Mouse (Mus musculus) spleen, postnatal 10 days (tissue): ENCODE results near the gene Fam20c.

Experiments
- DNase-seq, 2 experiments: peaks; one replicate each; pipeline ENCODE4 v3.0.0; 2021 to 2022; ENCODE audit warnings: low spot score in 2 of 2

Gene Fam20c

DNA sequence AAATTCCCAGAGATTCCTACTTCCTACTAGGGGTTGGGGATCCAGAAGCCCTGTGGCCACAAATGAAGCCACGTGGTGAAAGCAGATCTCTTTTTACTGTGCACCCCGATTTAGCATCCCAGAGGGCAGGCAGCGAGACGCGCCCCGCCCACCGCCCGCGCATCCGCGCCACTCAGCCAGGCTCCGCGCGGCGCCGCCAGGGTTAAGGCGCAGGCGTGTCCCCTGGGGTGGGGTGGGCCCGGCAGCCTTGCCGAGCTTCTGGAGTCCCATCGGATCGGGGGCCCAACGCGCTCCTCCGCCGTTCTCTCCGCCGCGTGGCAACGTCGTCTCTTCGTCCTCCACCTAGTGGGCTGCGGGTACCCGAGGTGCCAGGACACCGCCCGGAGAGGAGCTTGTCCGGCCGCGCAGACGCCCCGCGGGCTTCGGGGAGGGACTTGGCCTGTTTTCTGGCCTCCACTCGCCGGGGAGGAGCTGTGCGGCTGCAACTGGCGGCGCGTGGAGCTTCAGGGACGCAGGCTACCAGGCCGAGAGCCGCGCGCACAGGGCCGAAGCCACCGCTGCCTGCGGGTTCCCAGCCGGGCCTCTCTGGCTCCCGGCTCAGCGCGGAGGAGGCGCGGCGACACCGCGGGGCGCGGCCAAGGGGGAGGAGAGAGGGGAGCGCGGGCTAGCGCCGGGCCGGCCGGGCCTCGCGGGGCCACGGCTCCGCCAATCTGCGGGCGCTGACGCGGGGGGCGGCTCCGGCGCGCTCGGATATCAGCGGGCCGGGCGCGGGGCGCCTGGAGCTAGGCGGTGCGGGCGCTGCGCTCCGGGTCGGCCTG is at the start of gene Fam20c:
TSS of gene Fam20c (plus strand) at position 212 of the 818 bp plus-strand sequence.
- peak; percentile 8 to 23 for DNase-seq

GRCm38 (mm10) chr5:138707367-138707766 is 46.9 kb upstream of the Fam20c start:
- no peak for DNase-seq

GRCm38 (mm10) chr5:138708591-138708990 is 45.7 kb upstream of the Fam20c start:
- no peak for DNase-seq

DNA sequence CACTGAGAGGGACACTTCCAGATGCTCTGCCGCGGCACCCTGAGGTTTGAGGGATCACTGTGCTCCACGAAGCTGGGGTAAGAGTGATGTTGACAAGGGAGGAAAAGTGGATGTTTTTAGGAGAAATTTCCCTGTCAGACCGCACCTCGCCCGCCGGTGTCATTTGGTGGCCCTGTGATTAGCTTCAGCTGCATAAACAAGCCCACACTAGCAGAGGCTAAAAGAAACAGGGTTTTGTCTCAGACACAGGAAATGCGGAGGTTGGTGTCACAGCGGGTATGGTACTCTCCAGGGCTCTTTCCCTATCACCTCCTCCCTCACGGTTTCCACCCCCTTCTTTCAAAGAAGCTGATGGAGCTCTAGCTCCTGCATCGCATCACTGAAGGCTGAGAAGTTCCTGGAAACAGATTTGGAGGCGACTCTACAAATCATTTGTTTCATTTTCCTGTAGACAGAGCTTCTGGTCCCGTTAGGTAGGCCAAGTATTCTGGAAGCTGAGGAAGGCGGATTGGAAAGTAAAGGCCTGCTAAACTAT is 38.7 kb upstream of the Fam20c start:
- DNase-seq, result no peak

DNA sequence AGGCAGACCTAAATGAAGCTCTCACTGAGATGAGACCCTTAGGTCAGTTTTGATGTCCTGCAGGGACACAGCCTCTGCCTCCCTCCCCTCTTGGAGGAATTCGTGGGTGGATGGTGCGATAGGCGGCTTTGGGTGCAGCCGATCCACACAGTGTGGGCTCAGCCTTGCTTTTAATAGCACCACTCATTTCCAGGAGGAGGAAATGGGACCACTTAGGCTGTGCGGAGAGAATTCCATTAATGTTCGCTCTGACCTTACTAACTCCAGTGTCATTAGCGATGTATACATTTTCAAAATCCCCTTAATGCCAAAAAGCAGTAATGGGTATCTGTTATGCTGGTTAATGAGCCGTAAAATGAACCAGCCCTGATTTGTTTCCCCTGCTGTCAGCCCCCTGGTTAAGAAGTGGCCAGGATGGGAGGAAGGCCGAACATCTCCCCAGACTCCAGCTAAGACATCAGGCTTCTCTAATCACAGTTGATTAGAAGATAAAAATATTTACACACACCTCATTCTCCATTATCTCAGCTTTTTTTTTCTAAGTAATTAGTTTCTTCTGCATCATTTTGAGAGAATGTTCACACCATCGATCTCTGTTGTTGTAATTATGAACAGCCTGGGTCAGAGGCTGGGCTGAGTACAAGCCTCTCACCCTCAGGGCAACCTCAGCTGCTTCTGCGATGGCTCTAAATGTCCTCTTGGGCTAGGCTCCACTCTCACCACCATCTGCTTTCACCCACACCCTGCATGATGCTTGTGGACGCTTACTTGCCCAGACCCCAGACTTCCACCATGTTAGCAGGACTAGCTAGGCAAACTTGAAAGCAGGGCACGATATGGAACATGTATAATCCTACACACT is 33.8 kb upstream of the Fam20c start:
- no peak for DNase-seq

DNA sequence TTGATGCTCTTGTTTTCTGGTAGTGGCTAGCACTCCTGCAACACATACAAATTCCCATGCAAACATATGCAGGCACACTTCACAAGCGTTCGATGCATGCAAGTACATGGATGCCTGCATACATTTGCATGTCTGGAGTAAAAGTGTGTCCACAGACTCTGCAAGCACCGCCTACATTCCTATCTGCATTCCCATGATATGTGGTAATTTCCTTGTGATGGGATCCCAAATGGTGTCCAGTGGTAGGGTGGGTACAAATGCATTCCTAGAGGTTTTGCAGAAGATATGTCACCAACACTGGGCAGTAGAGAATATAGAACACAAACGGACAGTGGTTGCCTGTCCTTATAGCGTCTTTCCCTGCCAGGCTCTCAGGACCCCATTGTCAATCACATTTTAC is 29.9 kb upstream of the Fam20c start:
- DNase-seq, result no peak

DNA sequence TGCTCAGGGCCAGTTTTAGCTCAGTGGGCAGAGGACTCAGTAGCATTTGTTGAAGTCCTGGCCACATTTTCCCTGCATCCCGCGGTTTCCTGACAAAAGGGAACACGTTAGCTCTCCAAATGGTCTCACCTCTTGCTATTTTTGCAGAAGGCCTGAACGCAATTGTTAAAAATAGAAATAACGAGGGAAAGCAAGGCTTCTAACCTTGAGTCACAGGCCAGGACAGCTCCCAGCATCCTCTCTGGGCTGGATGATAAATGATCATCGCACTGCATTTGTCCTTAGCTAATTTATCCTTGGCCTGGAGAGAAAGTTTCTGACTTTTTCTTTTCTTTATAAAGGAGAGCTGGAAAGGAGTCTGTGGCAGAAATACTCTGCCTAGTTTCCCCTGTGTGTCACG is 29.2 kb upstream of the Fam20c start:
- DNase-seq, result no peak

GRCm38 (mm10) chr5:138730863-138731262 is 23.5 kb upstream of the Fam20c start:
- no peak for DNase-seq

GRCm38 (mm10) chr5:138733317-138733899 is 20.9 kb upstream of the Fam20c start:
- no peak for DNase-seq

DNA sequence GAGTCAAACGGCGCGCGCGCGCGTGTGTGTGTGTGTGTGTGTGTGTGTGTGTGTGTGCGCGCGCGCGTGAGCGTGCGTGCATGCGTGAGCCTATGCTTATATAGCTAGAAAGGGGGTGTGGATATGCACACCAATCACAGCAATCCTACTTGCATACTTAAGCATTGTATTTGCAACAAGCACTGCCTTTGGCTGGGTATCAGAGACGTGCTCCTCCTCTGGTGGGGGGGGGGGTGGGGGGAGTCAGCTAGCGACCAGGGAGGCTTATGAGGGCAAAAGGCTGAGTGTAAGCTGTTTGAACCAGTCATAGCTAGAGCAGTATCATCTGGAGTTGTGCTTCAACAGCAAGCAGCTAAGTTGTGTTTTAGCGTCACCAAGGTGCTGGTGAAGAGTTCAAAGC is 20.3 kb upstream of the Fam20c start:
- DNase-seq, result no peak

DNA sequence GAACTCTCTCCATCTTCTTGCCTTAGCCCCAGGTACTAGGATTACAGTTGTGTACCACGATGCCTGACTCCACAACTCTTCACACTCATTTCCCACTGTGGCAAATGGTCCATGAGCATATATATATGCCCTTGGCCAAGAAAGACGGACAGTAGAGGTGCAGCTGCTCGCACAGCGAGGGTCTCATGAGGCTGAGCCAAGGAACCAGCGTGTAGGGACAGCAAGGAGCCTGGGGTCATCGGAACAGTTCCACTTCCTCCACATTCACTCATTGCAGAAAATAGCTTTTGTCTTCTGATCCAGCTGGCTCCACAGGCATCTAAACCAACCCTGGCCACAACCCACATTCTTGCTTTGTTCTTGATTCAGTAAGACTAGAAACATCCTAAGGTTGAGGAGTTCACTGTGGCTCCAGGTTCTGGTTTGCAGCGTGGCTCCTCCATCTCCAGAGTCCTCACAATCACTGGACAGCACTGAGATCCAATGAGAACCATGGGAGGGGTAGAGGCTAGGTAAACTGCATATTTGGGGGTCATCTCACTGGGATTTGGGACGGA is 19.0 kb upstream of the Fam20c start:
- DNase-seq, result no peak

- no peak for DNase-seq
Measured at GRCm38 (mm10) chr5:138740150-138740549, 14.2 kb upstream of the Fam20c start.

GRCm38 (mm10) chr5:138741516-138741915 is 12.8 kb upstream of the Fam20c start:
- no peak for DNase-seq

GRCm38 (mm10) chr5:138742281-138742680 is 12.0 kb upstream of the Fam20c start:
- DNase-seq, result no peak

GRCm38 (mm10) chr5:138743631-138744030 is 10.7 kb upstream of the Fam20c start:
- DNase-seq, result no peak

GRCm38 (mm10) chr5:138745378-138746099 is 8.8 kb upstream of the Fam20c start:
- DNase-seq, result no peak

DNA sequence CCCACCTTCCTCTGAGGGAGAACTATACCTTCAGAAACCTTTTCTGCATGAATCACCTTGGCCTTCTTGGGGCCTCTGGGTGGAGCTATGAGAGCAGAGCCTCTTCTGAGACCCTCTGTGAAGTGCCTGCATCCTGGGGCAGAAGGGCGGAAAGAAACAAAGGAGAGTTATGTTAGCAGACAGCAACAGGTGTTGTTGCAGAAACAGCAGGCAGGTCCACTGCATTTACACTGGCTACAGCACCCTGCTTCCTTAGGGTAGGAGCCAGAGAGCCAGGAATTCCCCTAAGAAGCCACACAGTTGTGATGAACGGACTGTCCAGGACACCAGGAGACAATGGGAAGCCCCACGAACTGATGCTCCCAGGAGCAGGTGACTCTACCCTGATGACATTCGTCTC is 1.0 kb upstream of the Fam20c start:
- no peak for DNase-seq

GRCm38 (mm10) chr5:138753946-138754302 is 390 bp upstream of the Fam20c start:
- DNase-seq, result no peak

DNA sequence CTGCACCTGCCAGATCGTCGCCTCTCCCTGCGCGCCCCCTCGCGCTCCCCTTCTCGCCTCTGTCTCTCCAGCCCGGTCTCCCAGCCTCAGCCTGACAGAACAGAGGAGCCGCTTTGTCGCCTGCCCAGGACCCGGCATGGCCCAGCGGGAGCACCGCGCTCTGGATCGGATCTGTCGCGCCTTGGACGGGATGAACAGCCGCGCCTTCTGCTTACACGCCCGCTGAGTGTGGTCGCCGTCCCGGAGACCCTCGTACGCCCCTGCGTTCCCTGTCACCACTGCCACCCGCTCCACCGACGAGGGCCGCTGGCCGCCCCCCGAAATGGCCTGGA is 773 bp downstream of the Fam20c start:
- peak in 1 of 2 experiments; percentile 17 for DNase-seq

DNA sequence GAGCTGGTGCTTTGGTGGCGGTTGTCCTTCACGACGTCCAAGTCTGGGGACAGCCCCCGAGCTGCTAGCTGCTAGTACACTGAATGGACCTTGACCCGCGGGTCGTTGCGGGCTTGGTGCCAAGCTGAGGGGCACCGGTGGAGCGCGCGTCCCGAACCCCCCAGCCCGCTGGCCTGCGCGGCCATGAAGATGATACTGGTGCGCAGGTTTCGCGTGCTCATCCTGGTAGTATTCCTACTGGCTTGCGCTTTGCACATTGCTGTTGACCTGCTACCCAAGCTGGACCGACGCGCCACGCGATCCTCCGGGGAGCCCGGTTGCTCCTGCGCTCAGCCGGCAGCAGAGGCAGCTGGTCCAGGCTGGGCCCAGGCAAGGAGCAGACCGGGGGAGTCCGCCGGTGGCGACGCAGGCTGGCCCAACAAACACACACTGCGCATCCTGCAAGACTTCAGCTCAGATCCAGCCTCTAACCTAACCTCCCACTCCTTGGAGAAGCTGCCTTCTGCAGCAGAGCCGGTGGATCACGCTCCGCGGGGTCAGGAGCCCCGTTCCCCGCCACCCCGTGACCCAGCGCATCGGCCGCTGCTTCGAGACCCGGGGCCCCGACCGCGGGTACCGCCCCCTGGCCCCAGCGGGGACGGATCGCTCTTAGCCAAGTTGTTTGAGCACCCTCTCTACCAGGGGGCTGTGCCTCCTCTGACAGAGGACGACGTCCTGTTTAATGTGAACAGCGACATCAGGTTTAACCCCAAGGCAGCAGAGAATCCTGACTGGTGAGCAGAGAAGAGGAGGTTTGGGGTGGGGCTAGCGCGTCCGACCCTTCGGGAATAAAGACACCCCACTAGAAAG is 1.4 kb downstream of the Fam20c start:
- DNase-seq, result no peak
